Mouse (Mus musculus): ENCODE results near the gene Lmo7. TPM values are rescaled to one million over a fixed set of nuclear protein-coding genes. Genes with fewer than 3 reads are reported as not detected.

The Lmo7 gene
- polyA plus RNA-seq, 1 experiment = 0.79 TPM

DNA sequence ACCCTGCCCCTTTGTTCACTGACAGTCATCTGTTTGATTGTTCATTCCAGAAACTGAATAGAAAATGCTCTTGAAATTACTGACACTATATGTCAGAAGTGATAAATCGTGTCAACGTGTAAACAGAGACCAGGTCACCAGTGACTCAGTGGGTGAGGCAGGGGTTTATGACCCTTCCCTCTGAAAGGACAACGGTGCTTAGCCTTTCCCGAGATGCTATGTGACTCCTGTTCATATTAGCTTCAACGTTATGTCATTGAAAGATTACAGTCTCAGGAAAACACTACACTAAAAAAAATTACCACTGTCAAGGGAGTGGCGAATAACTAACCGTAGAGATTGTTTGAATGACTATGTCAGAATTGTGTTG lies 75.6 kb downstream of the Lmo7 start:
- Histone ChIP-seq H3K4me1 (ENCODE audit: control insufficient read depth, insufficient read depth, insufficient read length) (no peaks in the 10 kb centered on the region), H3K4me3 (ENCODE audit: extremely low read depth, insufficient read depth, insufficient read length) (no peak overlapping the region), H3K36me3 (ENCODE audit: control insufficient read depth, insufficient read depth, low read length) (no peaks in the 10 kb centered on the region), H3K27me3 (ENCODE audit: control insufficient read depth, insufficient read depth, low read length) (no peaks in the 10 kb centered on the region), H3K27ac (ENCODE audit: insufficient read depth, low read length) (no peak overlapping the region)
- DNase-seq (ENCODE audit: low read depth in 1 of 2, low spot score in 2 of 2) = no peak
- 94% methylated on average over 7 of the region's 7 CpGs for WGBS
- no peak for TF ChIP-seq POLR2A (IDR thresholded peaks at IDR 0.05; ENCODE audit: low read depth, low read length)
- no peak for TF ChIP-seq CTCF (IDR thresholded peaks at IDR 0.05; ENCODE audit: extremely low read depth, insufficient read depth, insufficient read length, insufficient replicate concordance)

DNA sequence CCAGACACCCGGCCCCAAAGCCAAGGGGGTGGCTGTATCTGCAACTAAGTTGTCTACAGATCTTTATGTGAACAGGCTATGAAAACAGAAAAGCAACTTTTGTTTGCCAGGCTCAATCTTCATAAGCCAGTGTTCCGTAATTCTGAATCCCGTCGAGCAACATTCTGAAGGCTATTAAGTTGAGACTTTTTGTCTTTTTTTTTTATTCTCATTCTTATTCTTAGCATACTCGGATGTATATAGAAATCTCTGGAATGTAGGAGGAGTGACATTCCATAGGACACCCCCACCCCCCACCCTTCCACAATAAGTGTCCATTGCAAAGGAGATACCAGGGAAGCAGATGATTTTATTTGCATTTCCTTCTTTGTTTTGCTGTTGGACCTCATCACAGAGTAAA lies 76.3 kb downstream of the Lmo7 start:
- TF ChIP-seq POLR2A (IDR thresholded peaks at IDR 0.05; ENCODE audit: low read depth, low read length) (no peak), CTCF (IDR thresholded peaks at IDR 0.05; ENCODE audit: extremely low read depth, insufficient read depth, insufficient read length, insufficient replicate concordance) (no peak)
- no peaks in the 10 kb centered on the region for H3K4me1 ChIP-seq (ENCODE audit: control insufficient read depth, insufficient read depth, insufficient read length)
- H3K27me3 ChIP-seq (ENCODE audit: control insufficient read depth, insufficient read depth, low read length) = no peaks in the 10 kb centered on the region
- no peak overlapping the region for H3K4me3 ChIP-seq (ENCODE audit: extremely low read depth, insufficient read depth, insufficient read length)
- H3K36me3 ChIP-seq (ENCODE audit: control insufficient read depth, insufficient read depth, low read length) = no peaks in the 10 kb centered on the region
- 90% methylated on average over 5 of the region's 5 CpGs for WGBS
- no peak overlapping the region for H3K27ac ChIP-seq (ENCODE audit: insufficient read depth, low read length)
- DNase-seq (ENCODE audit: low read depth in 1 of 2, low spot score in 2 of 2) = no peak

DNA sequence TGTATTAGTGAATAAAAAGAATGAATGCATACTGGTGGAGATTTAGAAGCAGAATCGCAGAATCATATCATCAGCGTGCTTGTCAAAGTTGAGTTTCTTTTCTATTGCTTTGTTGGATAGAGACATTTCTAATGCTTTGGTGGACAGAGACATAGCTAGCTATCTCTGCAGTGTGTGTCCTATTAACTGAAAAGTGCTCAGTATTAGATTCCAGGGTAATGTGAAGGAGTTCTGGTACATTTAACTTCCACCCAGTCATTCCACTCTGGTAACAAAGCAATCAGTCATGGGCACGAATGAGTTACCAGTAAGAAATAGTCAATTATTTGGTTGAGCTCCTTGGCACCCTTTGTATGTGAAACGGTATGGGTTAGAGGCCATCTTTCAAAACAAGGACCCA lies 76.8 kb downstream of the Lmo7 start:
- no peaks in the 10 kb centered on the region for H3K27me3 ChIP-seq (ENCODE audit: control insufficient read depth, insufficient read depth, low read length)
- H3K27ac ChIP-seq (ENCODE audit: insufficient read depth, low read length) = no peak overlapping the region
- TF ChIP-seq CTCF (IDR thresholded peaks at IDR 0.05; ENCODE audit: extremely low read depth, insufficient read depth, insufficient read length, insufficient replicate concordance) (no peak), POLR2A (IDR thresholded peaks at IDR 0.05; ENCODE audit: low read depth, low read length) (no peak)
- H3K4me1 ChIP-seq (ENCODE audit: control insufficient read depth, insufficient read depth, insufficient read length) = no peaks in the 10 kb centered on the region
- no peak overlapping the region for H3K4me3 ChIP-seq (ENCODE audit: extremely low read depth, insufficient read depth, insufficient read length)
- WGBS = 94% methylated on average over 4 of the region's 4 CpGs
- no peaks in the 10 kb centered on the region for H3K36me3 ChIP-seq (ENCODE audit: control insufficient read depth, insufficient read depth, low read length)
- DNase-seq (ENCODE audit: low read depth in 1 of 2, low spot score in 2 of 2) = no peak

DNA sequence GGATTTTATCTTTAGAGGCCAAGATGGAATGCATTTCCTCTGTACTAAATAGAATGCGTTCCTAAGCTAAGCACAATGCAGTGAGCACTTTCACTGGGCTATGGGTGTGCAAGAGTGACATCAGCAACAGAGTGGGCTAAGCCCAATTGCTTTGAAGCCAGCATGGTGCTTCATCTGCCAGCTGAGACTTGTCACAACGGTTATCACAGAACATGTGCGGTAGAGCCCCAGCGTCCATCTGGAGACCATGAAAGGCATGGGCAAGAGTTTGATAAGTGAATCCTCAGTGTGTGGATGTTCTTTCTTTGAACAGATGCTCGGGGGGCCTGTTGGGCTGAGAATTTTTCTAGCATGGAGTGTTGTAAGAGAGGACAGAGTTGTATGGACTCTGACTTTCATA lies 86.7 kb downstream of the Lmo7 start:
- no peak overlapping the region for H3K27ac ChIP-seq (ENCODE audit: insufficient read depth, low read length)
- WGBS = 87% methylated on average over 5 of the region's 5 CpGs
- H3K4me3 ChIP-seq (ENCODE audit: extremely low read depth, insufficient read depth, insufficient read length) = no peak overlapping the region
- H3K36me3 ChIP-seq (ENCODE audit: control insufficient read depth, insufficient read depth, low read length) = no peaks in the 10 kb centered on the region
- TF ChIP-seq POLR2A (IDR thresholded peaks at IDR 0.05; ENCODE audit: low read depth, low read length) = no peak
- no peak for TF ChIP-seq CTCF (IDR thresholded peaks at IDR 0.05; ENCODE audit: extremely low read depth, insufficient read depth, insufficient read length, insufficient replicate concordance)
- no peak for DNase-seq (ENCODE audit: low read depth in 1 of 2, low spot score in 2 of 2)
- H3K27me3 ChIP-seq (ENCODE audit: control insufficient read depth, insufficient read depth, low read length) = no peaks in the 10 kb centered on the region
- no peaks in the 10 kb centered on the region for H3K4me1 ChIP-seq (ENCODE audit: control insufficient read depth, insufficient read depth, insufficient read length)

DNA sequence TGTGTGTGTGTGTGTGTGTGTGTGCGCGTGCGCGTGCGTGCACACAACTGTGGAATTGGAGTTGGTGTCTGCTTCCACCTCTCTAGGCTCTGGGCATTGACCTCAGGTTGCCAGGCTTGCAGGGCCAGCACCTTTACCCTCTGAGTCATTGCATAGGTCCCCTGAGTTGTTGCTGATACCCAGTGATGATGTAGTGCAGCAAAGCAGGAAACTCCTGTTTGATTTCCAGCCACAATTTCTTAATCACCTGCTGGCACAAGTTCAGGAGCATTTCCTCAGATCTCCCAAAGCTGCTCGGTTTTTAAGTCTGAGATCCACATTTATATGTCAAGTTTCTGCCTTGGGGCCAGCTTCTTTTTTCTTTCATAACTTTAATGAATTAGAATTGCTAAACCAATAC lies 92.6 kb downstream of the Lmo7 start:
- Histone ChIP-seq H3K4me1 (ENCODE audit: control insufficient read depth, insufficient read depth, insufficient read length) (no peaks in the 10 kb centered on the region), H3K4me3 (ENCODE audit: extremely low read depth, insufficient read depth, insufficient read length) (no peak overlapping the region), H3K36me3 (ENCODE audit: control insufficient read depth, insufficient read depth, low read length) (no peaks in the 10 kb centered on the region), H3K27ac (ENCODE audit: insufficient read depth, low read length) (no peak overlapping the region), H3K27me3 (ENCODE audit: control insufficient read depth, insufficient read depth, low read length) (no peaks in the 10 kb centered on the region)
- TF ChIP-seq CTCF (IDR thresholded peaks at IDR 0.05; ENCODE audit: extremely low read depth, insufficient read depth, insufficient read length, insufficient replicate concordance) (no peak), POLR2A (IDR thresholded peaks at IDR 0.05; ENCODE audit: low read depth, low read length) (no peak)
- 89% methylated on average over 6 of the region's 6 CpGs for whole genome bisulfite sequencing
- DNase-seq (ENCODE audit: low read depth in 1 of 2, low spot score in 2 of 2) = no peak

DNA sequence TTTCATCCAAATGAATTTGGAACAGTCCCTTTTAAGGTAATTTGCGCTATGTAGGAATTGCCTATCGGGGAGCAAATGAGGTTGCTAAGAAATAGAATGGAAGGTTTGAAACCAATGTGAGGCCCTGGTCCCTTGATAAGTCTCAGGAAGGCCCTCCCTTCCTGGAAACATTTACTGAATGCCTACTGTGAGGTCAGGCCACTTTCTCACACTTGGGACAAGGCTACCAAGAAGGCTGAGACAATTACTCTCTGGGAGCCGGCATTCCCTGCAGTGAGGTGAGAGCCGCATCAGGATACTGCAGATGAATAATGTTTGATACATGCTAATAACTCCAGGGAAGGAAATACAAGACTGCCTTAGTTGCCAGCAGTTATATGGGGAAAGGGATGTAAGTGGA lies 93.1 kb downstream of the Lmo7 start:
- TF ChIP-seq CTCF (IDR thresholded peaks at IDR 0.05; ENCODE audit: extremely low read depth, insufficient read depth, insufficient read length, insufficient replicate concordance) = no peak
- TF ChIP-seq POLR2A (IDR thresholded peaks at IDR 0.05; ENCODE audit: low read depth, low read length) = no peak
- Histone ChIP-seq H3K4me1 (ENCODE audit: control insufficient read depth, insufficient read depth, insufficient read length) (no peaks in the 10 kb centered on the region), H3K36me3 (ENCODE audit: control insufficient read depth, insufficient read depth, low read length) (no peaks in the 10 kb centered on the region), H3K27me3 (ENCODE audit: control insufficient read depth, insufficient read depth, low read length) (no peaks in the 10 kb centered on the region), H3K4me3 (ENCODE audit: extremely low read depth, insufficient read depth, insufficient read length) (no peak overlapping the region), H3K27ac (ENCODE audit: insufficient read depth, low read length) (no peak overlapping the region)
- no peak for DNase-seq (ENCODE audit: low read depth in 1 of 2, low spot score in 2 of 2)
- 90% methylated on average over 4 of the region's 4 CpGs for WGBS

DNA sequence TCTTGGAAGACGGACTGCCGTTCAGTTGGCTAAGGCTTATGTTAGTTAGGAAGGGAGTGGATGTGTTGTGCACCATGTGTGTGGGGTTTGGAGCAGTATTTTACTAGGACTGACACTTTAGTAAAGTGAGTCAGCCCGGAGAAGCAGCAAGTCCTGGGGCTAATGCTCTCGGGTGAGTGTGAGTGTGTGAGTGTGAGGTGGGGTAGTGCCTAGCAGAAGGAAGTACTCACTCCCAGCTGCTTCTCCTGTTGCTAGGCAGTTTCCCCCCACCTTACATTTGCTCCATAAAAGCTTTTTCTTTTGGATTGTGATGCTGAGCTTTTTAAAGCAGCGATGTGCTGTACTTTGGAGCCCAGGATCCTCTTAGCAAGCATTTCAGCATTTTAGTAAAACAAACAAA lies 99.9 kb downstream of the Lmo7 start:
- H3K36me3 ChIP-seq (ENCODE audit: control insufficient read depth, insufficient read depth, low read length) = no peaks in the 10 kb centered on the region
- WGBS = 62% methylated on average over 5 of the region's 5 CpGs
- H3K27ac ChIP-seq (ENCODE audit: insufficient read depth, low read length) = no peak overlapping the region

More for the DNA sequence above, 99.9 kb downstream of the Lmo7 start:
- TF ChIP-seq CTCF (IDR thresholded peaks at IDR 0.05; ENCODE audit: extremely low read depth, insufficient read depth, insufficient read length, insufficient replicate concordance) = no peak
- TF ChIP-seq POLR2A (IDR thresholded peaks at IDR 0.05; ENCODE audit: low read depth, low read length) = no peak
- no peak for DNase-seq (ENCODE audit: low read depth in 1 of 2, low spot score in 2 of 2)
- H3K4me1 ChIP-seq (ENCODE audit: control insufficient read depth, insufficient read depth, insufficient read length) = no peaks in the 10 kb centered on the region
- no peaks in the 10 kb centered on the region for H3K27me3 ChIP-seq (ENCODE audit: control insufficient read depth, insufficient read depth, low read length)
- no peak overlapping the region for H3K4me3 ChIP-seq (ENCODE audit: extremely low read depth, insufficient read depth, insufficient read length)

Measured in spleen, adult 2 months (tissue).